Mouse (Mus musculus): Measurements from ENCODE around the gene Pgs1. TPM values are rescaled to one million over a fixed set of nuclear protein-coding genes. Genes with fewer than 3 reads are reported as not detected.
A peak's percentile ranks its signal among the peaks of the same experiment; 100 is the strongest.

Gene Pgs1
- total RNA-seq, 2 experiments from 2014 or later: 75.1 to 79.4 TPM

- peak in 1 of 2 experiments; percentile 67 for DNase-seq
These were observed 10.0 kb upstream of the Pgs1 start for GRCm38 (mm10) chr11:117976081-117976582.

- no peak for DNase-seq
These were observed 8.3 kb upstream of the Pgs1 start for GRCm38 (mm10) chr11:117977694-117978360.

DNA sequence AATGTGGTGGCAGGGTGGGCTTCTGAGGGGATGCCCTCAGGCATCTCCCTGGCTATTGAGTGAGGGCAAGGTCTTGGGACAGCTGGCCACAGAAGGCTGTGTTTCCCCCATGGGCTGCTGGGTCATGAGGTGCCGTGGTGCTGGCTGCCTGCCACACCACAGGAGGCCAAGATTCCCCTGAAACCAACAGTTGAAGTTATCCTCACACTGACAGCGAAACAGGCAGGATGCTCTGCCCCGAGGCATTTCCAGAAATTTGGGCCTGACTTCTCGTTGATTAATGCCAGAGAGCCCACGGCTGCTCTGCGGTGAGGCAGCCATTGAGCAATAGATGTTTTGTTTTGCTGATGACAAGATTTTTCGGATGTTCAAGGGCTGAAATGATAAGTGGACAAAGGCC, 6.7 kb upstream of the Pgs1 start:
- no peak for DNase-seq

DNA sequence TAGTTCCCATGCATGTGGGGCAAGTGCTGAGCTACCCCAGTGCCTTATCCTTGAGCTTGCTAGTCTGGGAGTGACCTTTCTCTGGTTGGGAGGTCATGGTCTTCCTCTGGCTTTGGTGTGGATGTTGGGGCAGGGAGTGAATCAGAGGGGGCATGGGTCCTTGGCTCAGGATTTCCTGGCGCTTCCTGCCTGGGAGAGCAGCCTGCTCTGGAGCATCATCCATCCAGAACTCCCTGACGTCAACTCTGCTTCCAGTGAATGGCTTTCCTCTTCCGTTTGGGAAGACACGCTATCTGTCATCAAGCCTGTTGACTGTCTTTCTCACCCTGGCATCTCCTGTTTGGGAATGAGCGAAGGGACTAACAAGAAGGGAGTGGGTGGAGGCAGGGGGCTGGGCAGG, 3.7 kb upstream of the Pgs1 start:
- no peak for DNase-seq

DNA sequence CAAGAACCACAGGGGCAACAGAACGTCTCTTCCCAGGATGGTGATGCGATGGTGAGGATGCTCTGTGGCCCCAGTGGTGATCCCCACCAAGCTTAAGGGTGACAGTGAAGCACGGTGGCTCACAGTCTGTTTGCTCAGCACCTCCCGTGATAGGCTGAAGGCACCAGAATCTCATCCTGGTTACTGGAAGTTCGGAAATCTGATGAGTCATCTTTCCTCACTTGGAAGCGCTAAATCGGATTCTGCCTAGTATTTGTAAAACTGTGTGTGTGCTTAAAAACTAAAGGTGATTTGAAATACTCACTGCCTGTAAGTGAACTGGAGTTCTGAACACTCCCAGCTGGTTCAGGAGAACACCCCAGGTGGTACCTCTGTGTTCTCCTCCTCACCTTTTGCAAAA, 2.3 kb upstream of the Pgs1 start:
- no peak for DNase-seq

- peak in 1 of 2 experiments; percentile 57 for DNase-seq
These were observed 950 bp downstream of the Pgs1 start for GRCm38 (mm10) chr11:117987032-117987451.

DNA sequence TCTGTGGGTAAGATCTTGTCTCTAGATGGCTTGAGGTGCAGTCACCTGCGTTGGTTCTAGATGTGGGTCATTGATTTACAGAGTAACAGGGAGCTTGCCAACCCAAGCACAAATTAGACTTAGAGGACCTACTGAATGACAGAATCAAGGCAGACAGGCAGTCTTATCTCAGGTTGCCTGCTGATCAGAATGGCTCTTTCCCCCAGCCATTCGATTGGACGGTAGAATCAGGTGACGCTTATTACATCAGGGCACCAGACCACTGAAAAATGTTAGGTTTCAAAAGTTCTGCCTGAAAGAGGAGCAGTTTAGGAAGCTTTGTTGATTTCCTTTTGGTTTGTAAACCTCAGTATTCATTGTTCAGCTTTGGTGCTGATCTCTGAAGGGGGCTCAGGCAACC, 1.9 kb downstream of the Pgs1 start:
- no peak for DNase-seq

DNA sequence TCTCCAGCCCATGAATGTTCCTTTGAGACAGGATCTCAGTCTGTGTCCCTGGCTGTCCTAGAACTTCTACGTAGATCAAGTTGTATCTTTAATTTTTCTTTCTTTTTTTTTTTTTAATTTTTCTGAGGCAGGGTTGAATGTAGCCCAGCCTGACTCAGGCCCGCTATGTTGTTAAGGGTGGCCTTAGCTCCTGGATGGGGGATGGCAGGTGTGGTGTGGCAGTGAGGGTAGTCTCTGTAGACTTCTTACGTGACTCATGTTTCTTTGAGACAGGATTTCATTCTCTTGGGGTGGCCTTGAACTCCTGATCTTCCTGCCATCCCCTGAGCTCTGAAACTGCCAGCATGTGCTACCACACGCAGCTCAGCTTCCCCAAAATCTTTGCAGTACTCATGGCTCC, 3.1 kb downstream of the Pgs1 start:
- no peak for DNase-seq

GRCm38 (mm10) chr11:117989926-117990325, 3.8 kb downstream of the Pgs1 start:
- no peak for DNase-seq

GRCm38 (mm10) chr11:117991502-117992470, 5.7 kb downstream of the Pgs1 start:
- DNase-seq: no peak

DNA sequence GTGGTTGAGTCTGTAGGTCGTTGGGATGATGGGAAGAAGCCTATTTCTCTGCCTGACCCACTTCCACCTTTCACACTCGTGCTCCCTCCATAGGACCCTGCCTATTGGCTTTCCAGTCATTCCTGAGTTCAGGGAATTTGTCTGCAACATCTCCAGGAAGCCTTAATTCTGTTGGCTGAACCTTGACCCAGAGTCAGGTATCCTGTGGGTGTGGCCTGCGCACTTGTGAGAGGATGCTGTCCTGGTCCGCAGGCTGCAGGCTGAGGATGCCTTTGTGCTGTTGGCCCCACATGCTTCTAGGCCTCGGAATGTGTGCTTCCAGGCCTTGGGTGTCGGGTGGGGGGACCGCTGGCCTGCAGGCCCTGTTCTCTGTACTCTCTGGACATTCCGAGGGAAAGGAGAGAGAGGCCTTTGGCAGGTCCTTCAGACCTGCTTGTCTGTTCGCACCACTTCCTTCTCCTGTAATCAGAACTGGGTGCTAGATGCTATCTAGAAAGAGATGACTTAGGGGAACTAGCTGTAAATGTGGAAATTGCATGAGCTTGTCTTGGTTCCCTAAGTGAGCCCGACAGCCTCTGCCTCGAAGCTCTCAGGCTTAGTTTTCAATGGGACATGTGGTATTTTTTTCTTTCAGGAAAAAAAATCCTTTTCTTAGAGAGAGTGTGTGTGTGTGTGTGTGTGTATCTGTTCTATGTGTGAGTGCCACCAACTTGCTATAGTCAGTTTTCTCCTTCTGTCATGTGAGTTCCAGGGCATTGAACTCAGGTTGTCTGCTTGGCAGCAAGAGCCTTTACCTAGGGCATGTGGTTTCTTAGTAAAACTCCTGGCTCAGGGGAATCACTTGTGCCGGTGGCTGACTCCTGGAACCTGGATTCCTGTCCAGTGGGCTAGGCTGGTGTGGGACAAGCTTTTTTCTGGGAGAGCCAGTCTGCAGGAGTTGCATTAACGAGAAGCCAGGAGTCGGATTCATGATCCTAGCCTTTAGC, 7.4 kb downstream of the Pgs1 start:
- DNase-seq: no peak

GRCm38 (mm10) chr11:117994250-117995057, 8.4 kb downstream of the Pgs1 start:
- DNase-seq: no peak

DNA sequence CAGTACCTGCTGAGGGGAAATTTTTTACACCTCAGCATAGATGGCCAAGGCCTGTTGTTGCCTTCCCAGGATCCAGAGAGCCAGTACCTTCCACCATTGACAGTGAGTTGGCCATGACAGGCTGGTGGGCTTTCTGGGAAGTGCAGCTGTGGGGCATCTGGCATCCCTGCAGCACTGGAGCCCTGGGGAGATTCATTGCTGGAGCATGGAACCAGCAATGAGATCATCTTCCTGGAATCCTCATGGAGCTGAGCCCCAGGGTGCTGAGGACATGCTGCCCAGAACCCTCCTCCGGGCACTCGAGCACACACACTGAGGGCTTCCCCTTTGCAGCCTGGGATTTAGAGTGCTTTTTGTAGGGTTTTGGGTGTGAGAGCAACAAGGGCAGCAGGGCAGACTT, 9.2 kb downstream of the Pgs1 start:
- no peak for DNase-seq

GRCm38 (mm10) chr11:117995661-117996060, 9.6 kb downstream of the Pgs1 start:
- DNase-seq: no peak

DNA sequence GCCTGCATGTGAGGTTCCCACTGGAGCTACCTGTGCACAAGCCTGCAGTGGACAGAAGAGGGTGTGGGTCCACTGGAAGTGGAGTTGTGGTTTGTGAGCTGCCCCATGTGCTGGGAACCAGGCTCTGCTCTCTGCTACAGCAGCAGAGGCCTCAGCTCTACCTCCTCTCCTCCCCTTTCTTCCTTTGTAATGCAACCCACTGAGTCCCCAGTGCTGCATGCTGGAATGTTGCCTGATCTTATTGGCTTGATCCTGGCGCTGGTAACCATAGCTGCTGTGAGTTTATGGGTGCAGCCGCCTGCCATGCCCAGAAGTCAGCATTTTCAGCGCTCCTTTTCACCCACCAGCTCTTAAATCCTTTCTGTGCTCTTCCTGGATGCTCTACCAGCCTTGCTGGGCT, 10.0 kb downstream of the Pgs1 start:
- DNase-seq: no peak

DNA sequence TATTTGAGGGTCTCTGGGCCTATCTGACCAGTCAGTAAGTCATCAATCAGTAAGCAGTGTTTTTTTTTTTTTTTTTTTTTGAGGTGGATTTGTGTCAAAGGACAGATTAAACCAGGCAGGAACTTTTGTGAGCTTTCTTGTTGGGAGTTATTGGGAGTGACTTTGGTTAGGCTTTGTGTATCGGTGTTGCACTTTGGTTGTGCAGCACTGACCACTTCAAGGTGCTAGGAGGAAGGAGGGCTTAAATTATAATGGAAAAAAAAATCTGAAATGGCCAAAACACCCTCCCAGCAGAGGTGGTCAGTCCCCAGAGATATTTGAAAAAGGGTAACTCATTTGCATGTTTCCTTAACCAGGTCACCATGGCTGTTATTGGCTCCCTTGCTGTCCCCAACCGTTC, 11.0 kb downstream of the Pgs1 start:
- no peak for DNase-seq

DNA sequence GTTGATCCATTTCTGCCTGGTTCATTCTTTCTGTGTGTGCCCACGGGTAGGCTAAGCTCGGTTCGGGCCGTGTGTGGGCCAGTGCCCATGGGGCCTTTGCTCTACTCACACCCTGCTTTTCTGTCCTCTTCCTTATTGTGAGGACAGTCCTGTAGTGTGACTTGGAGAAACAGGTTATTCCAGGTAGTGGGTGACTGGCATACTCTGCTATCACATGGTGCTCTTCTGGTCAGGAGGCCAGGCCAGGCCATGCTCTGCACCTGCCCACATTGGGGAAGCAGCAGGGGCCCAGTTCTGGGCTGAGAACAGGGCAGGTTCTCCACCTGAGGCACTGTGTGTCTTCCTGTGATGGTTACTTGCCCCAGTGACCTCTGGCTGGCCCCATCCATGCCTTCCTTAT, 12.3 kb downstream of the Pgs1 start:
- no peak for DNase-seq

DNA sequence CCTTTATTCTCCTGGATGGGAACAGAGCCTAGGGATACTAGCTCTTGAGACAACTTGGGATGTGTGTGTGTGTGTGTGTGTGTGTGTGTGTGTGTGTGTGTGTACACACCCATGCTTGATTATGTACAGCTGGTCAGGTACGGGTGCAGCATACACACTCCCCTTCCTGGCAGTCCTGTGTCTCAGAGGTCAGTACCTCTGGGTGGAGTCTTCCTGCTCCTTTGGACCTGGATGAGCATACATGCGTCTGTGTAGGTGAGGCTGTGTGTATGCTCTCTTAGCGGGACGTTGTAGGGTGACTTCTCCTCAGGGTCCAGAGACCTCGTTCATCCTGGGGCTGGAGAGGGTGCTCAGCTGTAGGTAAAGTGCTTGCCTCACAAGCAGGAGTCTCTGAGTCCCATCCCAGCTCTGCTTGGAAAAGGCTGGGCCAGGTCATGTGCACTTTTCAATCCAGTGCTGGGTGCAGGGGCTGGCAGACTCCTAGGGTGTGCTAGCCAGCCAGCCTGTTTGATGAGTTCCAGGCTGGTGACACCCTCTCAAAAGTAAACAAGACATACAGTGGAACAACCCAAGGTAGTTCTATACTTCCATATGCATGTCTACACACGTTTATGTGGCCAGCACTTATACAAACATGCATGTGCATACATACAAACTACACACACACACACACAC, 13.3 kb downstream of the Pgs1 start:
- DNase-seq: no peak

DNA sequence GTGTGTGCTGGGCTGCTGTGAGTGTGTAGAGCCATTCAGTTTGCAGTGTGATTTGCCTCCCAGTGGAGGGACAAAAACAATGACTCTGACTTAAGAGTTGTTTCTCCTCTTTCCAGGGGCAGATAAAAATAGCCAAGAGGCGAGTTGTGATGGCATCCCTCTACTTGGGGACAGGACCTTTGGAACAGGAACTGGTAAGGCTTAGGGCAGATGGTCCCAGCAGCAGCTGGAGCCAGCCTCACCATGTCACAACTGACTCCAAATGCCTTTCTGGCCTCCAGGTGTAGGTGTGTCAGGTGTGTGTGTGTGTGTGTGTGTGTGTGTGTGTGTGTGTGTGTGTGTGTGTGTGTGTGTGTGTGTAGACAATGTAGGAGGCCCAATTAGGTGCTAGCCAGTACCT, 14.0 kb downstream of the Pgs1 start:
- DNase-seq: no peak

DNA sequence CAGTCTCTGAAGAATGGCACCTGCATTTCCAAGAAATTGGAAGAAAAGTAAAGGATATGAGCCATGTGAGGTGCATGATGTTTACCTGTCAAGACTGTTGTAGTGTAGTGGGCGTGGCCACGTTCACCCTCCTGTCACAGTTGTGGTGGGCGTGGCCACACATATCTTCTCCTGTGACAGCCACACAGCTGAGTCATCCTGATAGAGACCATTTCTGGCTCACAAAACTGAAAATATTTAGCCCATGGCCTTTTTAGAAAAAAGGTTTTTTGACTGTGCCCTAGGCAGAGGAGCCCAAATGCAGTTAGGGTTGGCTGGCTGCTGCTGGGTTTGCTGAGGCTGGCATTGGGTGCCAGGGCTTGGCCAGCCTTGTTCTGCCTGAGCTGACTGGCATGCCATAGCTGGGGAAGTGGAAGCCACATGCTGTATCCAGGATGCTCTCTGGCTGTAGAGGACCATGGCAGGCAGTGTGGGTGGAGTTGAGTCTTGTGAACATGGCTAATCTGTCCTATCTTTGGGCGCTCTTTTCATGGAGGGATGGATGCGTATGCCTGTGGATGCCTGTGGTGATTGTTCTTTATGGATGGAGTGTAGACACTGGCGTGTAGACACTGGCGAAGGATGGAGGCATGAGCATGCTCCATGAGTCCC, 14.6 kb downstream of the Pgs1 start:
- no peak for DNase-seq

Data from layer of hippocampus, postnatal 36 days (tissue).